Mouse (Mus musculus) gastrocnemius, adult 18-20 months (tissue): ENCODE results near the gene Vmn1r82. TPM values are rescaled to one million over a fixed set of nuclear protein-coding genes. Genes with fewer than 3 reads are reported as not detected.

Experiments used
- DNase-seq: peaks from one replicate; pipeline ENCODE4 v3.0.0; 2021; ENCODE audit warnings: low spot score
- long read RNA-seq, 2 experiments: library from polyadenylated mRNA; stranded (forward); transcript quantifications; one replicate each; pipeline ENCODE4 v2.0.0; 2021
- total RNA-seq, 2 experiments: library from RNA; stranded (reverse); gene quantifications; 2 replicates each; pipeline ENCODE4 v1.2.3; 2021

The Vmn1r82 gene
- total RNA-seq, result not detected
- long read RNA-seq, experiment 1, result 0 reads
- long read RNA-seq, experiment 2, result 0 reads

GRCm38 (mm10) chr7:12300130-12300529 lies at the start of gene Vmn1r82:
Gene Vmn1r82, plus strand, starts transcription at chr7:12300430.
- no peak for DNase-seq

GRCm38 (mm10) chr7:12268169-12268568 lies 32.1 kb upstream of the Vmn1r82 start, which contains the start of gene Vmn1r81:
Gene Vmn1r81, minus strand, starts transcription at chr7:12268269.
- no peak for DNase-seq

GRCm38 (mm10) chr7:12329381-12329780 lies 29.2 kb downstream of the Vmn1r82 start, which contains the start of gene Vmn1r83:
Gene Vmn1r83, minus strand, starts transcription at chr7:12329481.
- no peak for DNase-seq

Other genes starting within 250 kb of the Vmn1r82 start
- not detected for gene Vmn1r78, start 150.2 kb upstream of the Vmn1r82 start, total RNA-seq
- gene Vmn1r79, start 129.2 kb upstream of the Vmn1r82 start, total RNA-seq, result not detected
- gene Vmn1r80, start 111.1 kb upstream of the Vmn1r82 start, total RNA-seq, result not detected
- not detected for gene Vmn1r81, start 32.2 kb upstream of the Vmn1r82 start, total RNA-seq
- not detected for gene Vmn1r83, start 29.1 kb downstream of the Vmn1r82 start, total RNA-seq
- not detected for gene Vmn1r84, start 68.8 kb downstream of the Vmn1r82 start, total RNA-seq
- gene Zfp551, start 122.3 kb downstream of the Vmn1r82 start, total RNA-seq, result 1 to 10 TPM; 1.2 to 1.6 TPM
- 1 to 10 TPM; 4.5 to 4.8 TPM for gene Zfp606, start 177.9 kb downstream of the Vmn1r82 start, total RNA-seq
- not detected for gene 2900092C05Rik, start 212.1 kb downstream of the Vmn1r82 start, total RNA-seq